Mouse (Mus musculus) liver, embryonic 15.5 days (tissue): ENCODE data around the gene BC005624. TPM values are rescaled to one million over a fixed set of nuclear protein-coding genes. Genes with fewer than 3 reads are reported as not detected.

ENCODE experiments used
- ATAC-seq: fragments of 200-750 bp; cut with Nextera tagmentation; 2 replicates; pipeline ENCODE4 v1.8.0; 2017; ENCODE audit warnings: moderate number of reproducible peaks, mild to moderate bottlenecking, moderate library complexity; ENCODE audit not compliant: insufficient read depth
- H3K27ac ChIP-seq: fragments of 300-500 bp; sonication (generic); replicated peaks from 2 replicates; pipeline ENCODE4 v1.5.1; 2015; ENCODE audit warnings: mild to moderate bottlenecking, inconsistent platforms
- H3K27me3 ChIP-seq: fragments of 300-500 bp; sonication (generic); 2 replicates; pipeline ENCODE4 v1.6.1; 2015; ENCODE audit warnings: mild to moderate bottlenecking, inconsistent platforms
- H3K36me3 ChIP-seq: fragments of 300-500 bp; sonication (generic); replicated peaks from 2 replicates; pipeline ENCODE4 v1.6.1; 2015; ENCODE audit warnings: moderate library complexity, mild to moderate bottlenecking, inconsistent platforms
- H3K4me1 ChIP-seq: fragments of 300-500 bp; sonication (generic); replicated peaks from 2 replicates; pipeline ENCODE4 v1.6.1; 2015; ENCODE audit warnings: inconsistent platforms
- H3K4me2 ChIP-seq: fragments of 300-500 bp; sonication (generic); 2 replicates; pipeline ENCODE4 v1.6.1; 2015; ENCODE audit warnings: moderate library complexity, mild to moderate bottlenecking, inconsistent platforms
- H3K4me3 ChIP-seq: fragments of 300-500 bp; sonication (generic); replicated peaks from 2 replicates; pipeline ENCODE4 v1.5.1; 2015; ENCODE audit warnings: mild to moderate bottlenecking, inconsistent platforms
- H3K9ac ChIP-seq: fragments of 300-500 bp; sonication (generic); 2 replicates; pipeline ENCODE4 v1.6.1; 2015; ENCODE audit warnings: moderate library complexity, mild to moderate bottlenecking, inconsistent platforms
- H3K9me3 ChIP-seq: fragments of 300-500 bp; sonication (generic); replicated peaks from 2 replicates; pipeline ENCODE4 v1.6.1; 2016; ENCODE audit warnings: inconsistent platforms
- WGBS: fragments of 180-500 bp; shearing (Covaris S2); methylation state at CpG from one replicate; pipeline ENCODE4 v1.1.7; 2015; ENCODE audit warnings: mixed read lengths; ENCODE audit not compliant: insufficient replicate concordance; 5-methylcytosine and 5-hydroxymethylcytosine counted together
- polyA plus RNA-seq: library from polyadenylated mRNA; unstranded; fragments of >200 nt; fragmentation: Nextera tagmentation; extraction: Ambion mirVana; gene quantifications from 2 replicates; pipeline ENCODE4 v1.2.1, GENCODE M21; 2015

The BC005624 gene
- polyA plus RNA-seq, 1 experiment from 2014 or later, result 24.6 TPM

DNA sequence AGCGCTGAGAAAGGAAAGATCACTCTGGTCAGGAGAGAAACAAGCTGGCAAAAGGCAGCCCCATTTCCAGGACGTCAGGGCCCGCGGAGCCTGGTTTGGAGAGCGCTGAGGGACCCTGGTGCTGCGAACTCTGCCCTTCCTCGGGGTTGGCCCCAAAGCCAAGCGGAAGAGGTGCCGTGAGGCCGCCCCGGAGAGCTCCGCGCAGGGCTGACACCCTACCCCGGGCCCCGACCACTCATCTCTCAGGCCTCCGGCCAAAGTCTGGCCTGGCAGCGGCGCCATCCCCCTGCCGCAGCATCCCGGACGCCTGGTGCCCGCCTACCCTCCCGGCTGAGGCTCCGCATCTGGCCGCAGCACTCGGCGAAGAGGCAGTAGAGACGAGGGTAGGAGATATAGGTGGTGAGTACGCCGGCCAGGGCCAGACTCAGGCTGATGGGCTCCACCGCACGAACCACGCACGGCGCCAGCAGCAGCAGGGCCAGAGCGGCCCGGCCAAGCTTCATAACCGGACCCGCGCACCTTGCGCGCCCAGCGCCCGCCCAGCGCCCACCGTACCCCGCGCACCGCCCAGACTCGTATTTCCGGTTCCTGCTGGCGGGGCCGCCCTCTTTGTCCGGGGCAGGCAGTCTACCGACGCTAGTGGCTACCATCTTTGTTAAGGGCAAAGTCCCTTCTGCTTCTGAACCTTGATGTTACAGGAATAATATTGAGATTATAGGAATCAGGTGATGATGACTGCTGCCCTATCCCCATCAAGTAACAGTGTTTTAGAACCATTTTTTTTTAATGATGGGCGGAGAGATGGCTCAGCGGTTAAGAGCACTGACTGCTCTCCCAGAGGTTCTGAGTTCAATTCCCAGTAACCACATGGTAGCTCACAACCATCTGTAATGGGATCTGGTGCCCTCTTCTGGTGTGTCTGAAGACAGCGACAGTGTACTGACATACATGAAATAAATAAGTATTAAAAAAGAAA lies 14.4 kb downstream of the BC005624 start, which contains the start of gene Tor1a:
TSS of gene Tor1a (minus strand) at position 582 of the 976 bp plus-strand sequence.
- Histone ChIP-seq H3K27me3 (no peaks in the 10 kb centered on the region), H3K9me3 (no peaks in the 10 kb centered on the region), H3K9ac (peak within 1 kb of the TSS; percentile 97), H3K4me2 (peak within 1 kb of the TSS; percentile 82), H3K4me3 (peak within 1 kb of the TSS; percentile 99), H3K27ac (peak within 1 kb of the TSS; percentile 86), H3K36me3 (peaks cover 42% of the 10 kb centered on the region), H3K4me1 (peaks cover 35% of the 10 kb centered on the region)
- peak; percentile 88 for ATAC-seq
- WGBS, result 2% methylated on average over 59 of the region's 59 CpGs

DNA sequence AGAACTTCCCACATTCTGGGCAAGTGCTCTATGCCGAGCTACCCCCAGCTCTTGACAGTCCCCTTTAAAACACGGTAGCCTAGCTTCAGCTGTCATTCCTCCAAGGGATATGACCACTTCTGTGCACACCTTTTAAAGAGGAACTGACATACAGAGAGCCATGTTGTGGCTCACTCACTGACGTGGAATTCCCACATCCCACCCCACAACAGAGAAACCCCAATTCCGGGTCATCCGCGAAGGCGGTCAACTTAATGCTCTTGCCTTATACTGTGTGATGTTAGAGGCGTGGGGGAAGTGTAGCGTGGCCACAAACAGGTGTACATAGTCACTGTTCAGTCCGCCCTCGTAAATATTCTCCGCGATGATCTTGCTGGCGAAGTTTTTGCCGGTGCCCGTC lies 15.2 kb downstream of the BC005624 start:
- H3K4me3 ChIP-seq, result peak overlapping the region; percentile 99
- no peaks in the 10 kb centered on the region for H3K9me3 ChIP-seq
- peaks cover 46% of the 10 kb centered on the region for H3K36me3 ChIP-seq
- peak overlapping the region; percentile 97 for H3K9ac ChIP-seq
- WGBS, result 6% methylated on average over 16 of the region's 16 CpGs
- no peaks in the 10 kb centered on the region for H3K27me3 ChIP-seq
- ATAC-seq, result no peak
- H3K4me2 ChIP-seq, result peak overlapping the region; percentile 82
- peak overlapping the region; percentile 86; the same call in 1 of the 2 replicates for H3K27ac ChIP-seq
- H3K4me1 ChIP-seq, result peaks cover 35% of the 10 kb centered on the region

- WGBS, result 75% methylated on average over 8 of the region's 8 CpGs
- peak overlapping the region; percentile 99; the same call in 1 of the 2 replicates for H3K4me3 ChIP-seq
- peaks cover 35% of the 10 kb centered on the region for H3K4me1 ChIP-seq
- peaks cover 58% of the 10 kb centered on the region for H3K36me3 ChIP-seq
- H3K27ac ChIP-seq, result peak overlapping the region; percentile 45; the same call in 1 of the 2 replicates
- ATAC-seq, result no peak
- H3K9ac ChIP-seq, result no peak overlapping the region
- H3K27me3 ChIP-seq, result no peaks in the 10 kb centered on the region
- H3K9me3 ChIP-seq, result no peaks in the 10 kb centered on the region
- peak overlapping the region; percentile 82 for H3K4me2 ChIP-seq
Observed at GRCm38 (mm10) chr2:30965627-30966026, 16.4 kb downstream of the BC005624 start.

GRCm38 (mm10) chr2:30962570-30963254 lies 19.3 kb downstream of the BC005624 start:
- H3K9me3 ChIP-seq, result no peaks in the 10 kb centered on the region
- H3K4me1 ChIP-seq, result peaks cover 42% of the 10 kb centered on the region
- H3K27ac ChIP-seq, result peak overlapping the region; percentile 14; the same call in 1 of the 2 replicates
- no peak for ATAC-seq
- no peak overlapping the region for H3K4me2 ChIP-seq
- H3K4me3 ChIP-seq, result no peak overlapping the region
- H3K27me3 ChIP-seq, result no peaks in the 10 kb centered on the region
- 70% methylated on average over 11 of the region's 11 CpGs for WGBS
- no peak overlapping the region for H3K9ac ChIP-seq
- H3K36me3 ChIP-seq, result peaks cover 87% of the 10 kb centered on the region

DNA sequence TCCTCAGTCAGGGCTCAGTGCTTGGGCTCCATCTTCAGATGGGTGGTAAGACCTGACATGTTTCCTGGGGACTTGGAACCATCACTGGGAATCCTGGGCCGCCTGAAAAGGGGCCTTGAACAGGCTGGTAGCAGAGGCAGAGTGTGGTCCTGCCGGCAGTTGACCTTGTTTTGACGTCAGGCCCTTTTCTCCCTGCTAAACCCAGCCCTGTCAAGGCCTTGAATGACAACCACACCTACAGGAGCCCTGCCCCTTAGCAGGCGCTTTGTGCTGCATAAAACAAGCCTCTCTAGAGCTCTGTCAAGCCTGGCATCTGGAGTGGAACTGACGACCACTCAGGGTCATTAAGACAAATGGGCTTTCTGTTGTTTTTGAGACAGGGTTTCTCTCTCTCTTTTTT lies 22.1 kb downstream of the BC005624 start:
- Histone ChIP-seq H3K27ac (peak overlapping the region; percentile 64), H3K36me3 (peaks cover 100% of the 10 kb centered on the region), H3K4me2 (no peak overlapping the region), H3K4me3 (no peak overlapping the region), H3K9ac (no peak overlapping the region), H3K27me3 (no peaks in the 10 kb centered on the region), H3K9me3 (no peaks in the 10 kb centered on the region), H3K4me1 (peaks cover 34% of the 10 kb centered on the region)
- ATAC-seq, result no peak
- WGBS, result 51% methylated on average over 5 of the region's 5 CpGs

- Histone ChIP-seq H3K27ac (peak overlapping the region; percentile 64), H3K4me2 (no peak overlapping the region), H3K36me3 (peaks cover 88% of the 10 kb centered on the region), H3K9me3 (no peaks in the 10 kb centered on the region), H3K9ac (no peak overlapping the region), H3K27me3 (no peaks in the 10 kb centered on the region), H3K4me1 (peaks cover 41% of the 10 kb centered on the region), H3K4me3 (no peak overlapping the region)
- WGBS, result 73% methylated on average over 14 of the region's 14 CpGs
- ATAC-seq, result peak; percentile 66
Observed at GRCm38 (mm10) chr2:30958726-30959125, 23.3 kb downstream of the BC005624 start.

DNA sequence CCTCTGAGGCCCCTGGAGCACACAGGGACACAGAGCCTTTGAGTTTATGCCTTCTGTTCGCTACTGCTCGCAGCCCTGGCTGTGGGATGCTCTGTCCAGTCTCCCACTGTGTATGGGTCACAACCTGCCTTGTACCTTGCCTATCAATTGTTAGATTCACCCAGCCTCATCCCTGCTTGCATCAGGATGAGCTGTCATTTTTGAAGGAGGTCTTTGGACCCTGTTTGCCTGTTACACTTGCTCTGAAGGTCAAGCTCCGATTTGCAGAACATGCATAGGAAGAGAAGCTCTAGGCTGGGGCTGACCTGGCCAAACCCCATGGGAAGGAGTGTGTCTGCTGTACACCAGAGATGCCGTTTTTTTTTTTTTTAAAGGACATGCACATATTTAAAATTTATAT lies 24.5 kb downstream of the BC005624 start:
- Histone ChIP-seq H3K4me3 (no peak overlapping the region), H3K4me2 (no peak overlapping the region), H3K27ac (no peak overlapping the region), H3K27me3 (no peaks in the 10 kb centered on the region), H3K9me3 (no peaks in the 10 kb centered on the region), H3K4me1 (peaks cover 49% of the 10 kb centered on the region), H3K36me3 (peaks cover 76% of the 10 kb centered on the region), H3K9ac (no peak overlapping the region)
- WGBS, result 75% methylated on average over 4 of the region's 4 CpGs
- no peak for ATAC-seq

DNA sequence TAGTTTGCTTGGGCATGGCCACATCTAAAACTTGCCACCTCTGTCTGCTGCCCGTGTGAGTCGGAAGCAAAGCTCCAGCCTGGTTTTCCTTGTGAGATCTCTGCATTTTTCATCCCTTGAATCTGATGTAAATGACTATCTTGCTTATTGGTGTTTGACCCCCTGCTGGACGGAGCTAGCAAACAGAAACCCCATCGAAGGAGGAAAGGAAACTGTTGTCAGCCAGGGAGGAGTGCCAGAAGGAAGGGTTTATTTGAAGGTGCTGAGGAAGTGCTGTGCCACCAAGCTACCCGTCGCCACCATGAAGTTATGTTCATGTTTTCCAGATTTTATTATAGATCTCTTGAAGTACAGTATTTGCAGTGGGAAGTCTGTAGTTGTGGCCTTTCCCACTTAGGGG lies 27.2 kb downstream of the BC005624 start:
- WGBS, result 53% methylated on average over 6 of the region's 6 CpGs
- Histone ChIP-seq H3K4me2 (peak overlapping the region; percentile 87), H3K27me3 (no peaks in the 10 kb centered on the region), H3K9ac (peak overlapping the region; percentile 89; the same call in 1 of the 2 replicates), H3K36me3 (peaks cover 49% of the 10 kb centered on the region), H3K27ac (0 out of 2 replicates have a peak overlapping the region, but pooled peaks have one; percentile 14), H3K9me3 (no peaks in the 10 kb centered on the region), H3K4me3 (peak overlapping the region; percentile 89), H3K4me1 (peaks cover 53% of the 10 kb centered on the region)
- no peak for ATAC-seq

GRCm38 (mm10) chr2:30952824-30953490 lies 29.0 kb downstream of the BC005624 start, which contains the start of gene Tor1b:
Gene Tor1b (plus strand): TSS chr2:30952959.
- Histone ChIP-seq H3K27me3 (no peaks in the 10 kb centered on the region), H3K36me3 (peaks cover 31% of the 10 kb centered on the region), H3K4me3 (peak within 1 kb of the TSS; percentile 89), H3K9ac (peak within 1 kb of the TSS; percentile 89), H3K4me2 (peak within 1 kb of the TSS; percentile 87), H3K4me1 (peaks cover 43% of the 10 kb centered on the region), H3K27ac (peak within 1 kb of the TSS; percentile 91), H3K9me3 (no peaks in the 10 kb centered on the region)
- ATAC-seq, result peak; percentile 77
- WGBS, result under 1% methylated on average over 60 of the region's 60 CpGs

DNA sequence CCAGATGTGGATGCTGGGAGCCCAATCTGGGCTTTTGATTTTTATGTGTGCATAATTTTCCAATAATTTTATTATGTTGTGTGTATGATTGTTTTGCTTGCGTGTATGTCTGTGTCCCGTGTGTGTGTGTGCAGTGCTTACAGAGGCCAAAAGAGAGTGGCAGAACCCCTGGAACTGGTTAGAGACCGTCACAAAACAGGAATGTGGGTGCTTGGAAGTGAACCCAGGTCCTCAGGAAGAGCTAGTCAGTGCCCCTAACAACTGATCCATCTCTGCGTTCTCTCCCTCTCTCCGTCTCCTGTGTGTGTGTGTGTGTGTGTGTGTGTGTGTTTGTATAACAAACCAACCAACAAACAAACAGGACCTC lies 29.6 kb downstream of the BC005624 start:
- H3K9ac ChIP-seq, result peak overlapping the region; percentile 89
- no peaks in the 10 kb centered on the region for H3K9me3 ChIP-seq
- H3K27ac ChIP-seq, result peak overlapping the region; percentile 91
- H3K4me3 ChIP-seq, result peak overlapping the region; percentile 89
- H3K27me3 ChIP-seq, result peaks cover 2% of the 10 kb centered on the region; the same call in 1 of the 2 replicates
- peak overlapping the region; percentile 87 for H3K4me2 ChIP-seq
- ATAC-seq, result no peak
- peaks cover 39% of the 10 kb centered on the region for H3K4me1 ChIP-seq
- WGBS, result 29% methylated on average over 5 of the region's 5 CpGs
- peaks cover 26% of the 10 kb centered on the region for H3K36me3 ChIP-seq
